31 mouse cellular contexts compared by ENCODE assay signal in the genomic region with DNA sequence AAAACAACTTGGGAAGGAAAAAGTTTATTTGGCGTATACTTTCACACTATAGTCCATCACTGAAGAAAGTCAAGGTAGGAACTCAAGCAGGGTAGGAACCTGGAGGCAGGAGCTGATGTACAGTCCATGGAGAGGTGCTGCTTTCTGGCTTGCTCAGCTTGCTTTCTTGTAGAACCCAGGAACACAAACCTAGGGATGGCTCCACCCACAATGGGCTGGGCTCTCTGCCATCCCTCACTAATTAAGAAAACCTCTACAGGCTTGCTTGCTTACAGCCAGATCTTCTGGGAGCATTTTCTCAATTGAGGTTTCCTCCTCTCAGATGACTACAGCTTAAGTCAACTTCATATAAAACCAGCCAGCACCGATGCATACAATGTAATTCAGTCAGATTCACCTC.
A peak's percentile ranks its signal among the peaks of the same experiment; 100 is the strongest.
DNase-seq lines count a peak whose midpoint lies in the region; ATAC-seq and TF ChIP-seq lines count a peak whose summit lies in the region.
"Had no signal": no experiment of that assay in that cellular context is flagged by ENCODE, and none has a peak within 500 bp of the region (broad histone marks: within the 10 kb centered on the region; RNA-seq: fewer than 3 reads in every experiment).

No protein-coding gene starts in this region.

- no peak for TF ChIP-seq CTCF in kidney, adult 2 months (conservative IDR thresholded peaks at IDR 0.05; ENCODE audit: insufficient read depth, insufficient read length, low read depth, low read length)
- no peak for TF ChIP-seq CTCF in midbrain, postnatal 0 days (IDR thresholded peaks at IDR 0.05)

- no peak for ATAC-seq in kidney, embryonic 15.5 days (replicated peaks; ENCODE audit: low FRiP score)
- no peak for ATAC-seq in midbrain, postnatal 0 days (ENCODE audit: low FRiP score)
- ATAC-seq: activated CD4-positive, CD25-positive, alpha-beta regulatory T cell, adult 4 months; CD4-positive, CD25-positive, alpha-beta regulatory T cell, adult 4 months; forebrain, postnatal 0 days; hindbrain, embryonic 16.5 days; intestine, embryonic 15.5 days; Patski had no signal

- H3K27me3 ChIP-seq in kidney, adult 2 months (replicated peaks; ENCODE audit: control insufficient read depth, insufficient read depth, low read length) = no peaks in the 10 kb centered on the region
- H3K27me3 ChIP-seq in kidney, embryonic 15.5 days = no peaks in the 10 kb centered on the region
- no peaks in the 10 kb centered on the region for H3K27me3 ChIP-seq in midbrain, postnatal 0 days (ENCODE audit: insufficient read depth, low read length)
- H3K27me3 ChIP-seq: embryonic facial prominence, embryonic 12.5 days; heart, embryonic 12.5 days; heart, embryonic 15.5 days; hindbrain, embryonic 13.5 days; intestine, embryonic 15.5 days had no signal

- WGBS in kidney, adult 2 months = 96% methylated on average over 2 of the region's 2 CpGs
- 93% methylated on average over 2 of the region's 2 CpGs for WGBS in kidney, embryonic 15.5 days
- WGBS in midbrain, postnatal 0 days = 93% methylated on average over 2 of the region's 2 CpGs

- no peak overlapping the region for H3K27ac ChIP-seq in kidney, adult 2 months (ENCODE audit: insufficient read depth, low read depth, low read length)
- H3K27ac ChIP-seq in kidney, embryonic 15.5 days = no peak overlapping the region
- H3K27ac ChIP-seq in midbrain, postnatal 0 days (ENCODE audit: low read depth, low read length) = no peak overlapping the region
- H3K27ac ChIP-seq: embryonic facial prominence, embryonic 12.5 days; forebrain, embryonic 12.5 days; gastrocnemius, adult 2 months; heart, embryonic 15.5 days; hindbrain, embryonic 13.5 days; intestine, embryonic 15.5 days had no signal

- no peak overlapping the region for H3K4me2 ChIP-seq in kidney, embryonic 15.5 days
- no peak overlapping the region for H3K4me2 ChIP-seq in midbrain, postnatal 0 days (ENCODE audit: low read depth, low read length, poor library complexity, severe bottlenecking)
- H3K4me2 ChIP-seq: embryonic facial prominence, embryonic 12.5 days; forebrain, embryonic 12.5 days; heart, embryonic 12.5 days; heart, embryonic 15.5 days; hindbrain, embryonic 13.5 days; intestine, embryonic 15.5 days had no signal

- H3K9ac ChIP-seq in kidney, embryonic 15.5 days = no peak overlapping the region
- H3K9ac ChIP-seq in midbrain, postnatal 0 days (replicated peaks; ENCODE audit: low read length, poor library complexity, severe bottlenecking) = no peak overlapping the region
- H3K9ac ChIP-seq: embryonic facial prominence, embryonic 12.5 days; forebrain, embryonic 12.5 days; forebrain, postnatal 0 days; heart, embryonic 12.5 days; heart, embryonic 15.5 days; hindbrain, embryonic 13.5 days; intestine, embryonic 15.5 days had no signal

- DNase-seq in kidney, adult 2 months = peak; percentile 34
- peak; percentile 27 to 31 for DNase-seq in right cerebral cortex, postnatal 10 days (ENCODE audit: low spot score in 2 of 2)
- DNase-seq in right cerebral cortex, postnatal 36 days (ENCODE audit: low spot score in 2 of 2) = no peak
- peak; percentile 26 for DNase-seq in R1 (ENCODE audit: low read depth, low spot score)
- DNase-seq in midbrain, postnatal 0 days (ENCODE audit: low spot score) = no peak
- DNase-seq in natural killer cell, adult 2 months (ENCODE audit: low spot score in 2 of 2) = no peak
- DNase-seq: adrenal gland, adult 8-10 months; adrenal gland, postnatal 25 days; cerebellum, adult 18-20 months; cerebellum, adult 9-10 months; cerebellum, postnatal 14 days; forebrain, postnatal 0 days; gastrocnemius, adult 2 months; gastrocnemius, postnatal 14 days; heart, adult 11 months; heart, postnatal 10 days; heart, postnatal 36 days had no signal

- H3K36me3 ChIP-seq in kidney, adult 2 months (ENCODE audit: control insufficient read depth, insufficient read depth, low read length) = no peaks in the 10 kb centered on the region
- H3K36me3 ChIP-seq in kidney, embryonic 15.5 days = no peaks in the 10 kb centered on the region
- H3K36me3 ChIP-seq in midbrain, postnatal 0 days (ENCODE audit: insufficient read depth, low read length) = no peaks in the 10 kb centered on the region
- H3K36me3 ChIP-seq: embryonic facial prominence, embryonic 12.5 days; forebrain, embryonic 12.5 days; G1E; heart, embryonic 12.5 days; heart, embryonic 15.5 days; hindbrain, embryonic 10.5 days; hindbrain, embryonic 13.5 days; intestine, embryonic 15.5 days had no signal

- no peaks in the 10 kb centered on the region for H3K4me1 ChIP-seq in kidney, adult 2 months (ENCODE audit: control insufficient read depth, insufficient read depth, low read length)
- no peaks in the 10 kb centered on the region for H3K4me1 ChIP-seq in kidney, embryonic 15.5 days
- H3K4me1 ChIP-seq in midbrain, postnatal 0 days (ENCODE audit: insufficient read depth, low read length) = no peaks in the 10 kb centered on the region
- H3K4me1 ChIP-seq: embryonic facial prominence, embryonic 12.5 days; heart, embryonic 15.5 days had no signal

- H3K4me3 ChIP-seq in kidney, adult 2 months (ENCODE audit: insufficient read depth, low read depth, low read length) = no peak overlapping the region
- no peak overlapping the region for H3K4me3 ChIP-seq in kidney, embryonic 15.5 days (replicated peaks)
- no peak overlapping the region for H3K4me3 ChIP-seq in midbrain, postnatal 0 days (ENCODE audit: low read depth, low read length)
- H3K4me3 ChIP-seq: embryonic facial prominence, embryonic 12.5 days; erythroblast, embryonic 14.5 days; forebrain, embryonic 12.5 days; gastrocnemius, adult 2 months; heart, embryonic 12.5 days; heart, embryonic 15.5 days; hindbrain, embryonic 10.5 days; hindbrain, embryonic 13.5 days; intestine, embryonic 15.5 days had no signal

- H3K9me3 ChIP-seq in kidney, embryonic 15.5 days (replicated peaks) = 0 out of 2 replicates have a peak, but pooled peaks cover 3% of the 10 kb centered on the region
- H3K9me3 ChIP-seq in midbrain, postnatal 0 days (ENCODE audit: low read length) = no peaks in the 10 kb centered on the region
- H3K9me3 ChIP-seq: embryonic facial prominence, embryonic 12.5 days; forebrain, embryonic 12.5 days; G1E; heart, embryonic 12.5 days; heart, embryonic 15.5 days; hindbrain, embryonic 13.5 days; intestine, embryonic 15.5 days had no signal

- TF ChIP-seq POLR2A in kidney, adult 2 months (IDR thresholded peaks at IDR 0.05; ENCODE audit: low read depth, low read length) = no peak

Comparison
In these comparisons a context has a peak if more than half of its experiments do, and no peak if none do; other contexts are left out.
1. DNase-seq: peak in kidney, adult 2 months (single experiment), right cerebral cortex, postnatal 10 days (2 of 2) and R1 (single experiment); none in right cerebral cortex, postnatal 36 days (0 of 2), midbrain, postnatal 0 days (single experiment) and natural killer cell, adult 2 months (0 of 2).